In genomic region chr10:86791507-86792184, GRCm38 (mm10) we compare ENCODE assay signal across 29 mouse cellular contexts. TPM values are rescaled to one million over a fixed set of nuclear protein-coding genes. Genes with fewer than 3 reads are reported as not detected.
DNase-seq lines count a peak whose midpoint lies in the region; ATAC-seq and TF ChIP-seq lines count a peak whose summit lies in the region.
"Had no signal": no experiment of that assay in that cellular context is flagged by ENCODE, and none has a peak within 500 bp of the region (broad histone marks: within the 10 kb centered on the region; RNA-seq: fewer than 3 reads in every experiment).

No protein-coding gene starts in this region.

- no peaks in the 10 kb centered on the region for H3K36me3 ChIP-seq in embryonic facial prominence, embryonic 14.5 days (ENCODE audit: control insufficient read depth, insufficient read depth, low read length)
- no peaks in the 10 kb centered on the region for H3K36me3 ChIP-seq in embryonic facial prominence, embryonic 10.5 days (replicated peaks)
- no peaks in the 10 kb centered on the region for H3K36me3 ChIP-seq in heart, postnatal 0 days (replicated peaks; ENCODE audit: control insufficient read depth, insufficient read depth, low read length)
- no peaks in the 10 kb centered on the region for H3K36me3 ChIP-seq in testis, adult 2 months (ENCODE audit: control insufficient read depth, insufficient read depth, low read length)
- H3K36me3 ChIP-seq: embryonic facial prominence, embryonic 12.5 days; forebrain, embryonic 12.5 days; heart, embryonic 10.5 days; hindbrain, embryonic 10.5 days; limb, embryonic 10.5 days; liver, embryonic 15.5 days; midbrain, embryonic 13.5 days had no signal

- no peak for TF ChIP-seq POLR2A in testis, adult 2 months (IDR thresholded peaks at IDR 0.05; ENCODE audit: control insufficient read depth, low read depth, low read length)

- no peak for DNase-seq in embryonic facial prominence, embryonic 14.5 days (ENCODE audit: low spot score)
- no peak for DNase-seq in embryonic facial prominence, embryonic 10.5 days (ENCODE audit: low spot score)
- DNase-seq in heart, postnatal 0 days (ENCODE audit: low spot score), result no peak
- DNase-seq in heart, adult 8-10 months (ENCODE audit: low spot score), result no peak
- no peak for DNase-seq in testis, postnatal 14 days (ENCODE audit: low spot score)
- peak; percentile 24 for DNase-seq in yolk sac, embryonic 10.5 days (ENCODE audit: low spot score)
- DNase-seq in cerebellum, adult 11 months, result no peak
- DNase-seq: adrenal gland, postnatal 10 days; cerebellum, postnatal 10 days; kidney, adult 2 months; kidney, postnatal 10 days; liver; lung, postnatal 14 days; right cerebral cortex, postnatal 14 days; thymus, adult 2 months; thymus, postnatal 4 days had no signal

- ATAC-seq in embryonic facial prominence, embryonic 14.5 days (ENCODE audit: low read depth), result 0 out of 2 replicates have a peak, but pooled peaks have one; percentile 21
- ATAC-seq in heart, postnatal 0 days (ENCODE audit: insufficient read depth, low read depth), result no peak
- ATAC-seq: hindbrain, postnatal 0 days; midbrain, embryonic 13.5 days; Patski had no signal

- H3K4me2 ChIP-seq in embryonic facial prominence, embryonic 14.5 days (ENCODE audit: low read depth, low read length), result no peak overlapping the region
- H3K4me2 ChIP-seq in heart, postnatal 0 days (ENCODE audit: low read depth, low read length), result no peak overlapping the region
- H3K4me2 ChIP-seq: embryonic facial prominence, embryonic 12.5 days; forebrain, embryonic 12.5 days; liver, embryonic 15.5 days; midbrain, embryonic 13.5 days had no signal

- no peak for TF ChIP-seq CTCF in heart, postnatal 0 days (IDR thresholded peaks at IDR 0.05; ENCODE audit: low read depth)
- no peak for TF ChIP-seq CTCF in testis, adult 2 months (IDR thresholded peaks at IDR 0.05; ENCODE audit: control insufficient read depth, insufficient read depth, insufficient replicate concordance, low read depth, low read length)

- TF ChIP-seq EP300 in heart, postnatal 0 days (IDR thresholded peaks at IDR 0.05; ENCODE audit: low read depth), result no peak

- no peaks in the 10 kb centered on the region for H3K27me3 ChIP-seq in embryonic facial prominence, embryonic 14.5 days (replicated peaks; ENCODE audit: control insufficient read depth, insufficient read depth, low read length)
- no peaks in the 10 kb centered on the region for H3K27me3 ChIP-seq in embryonic facial prominence, embryonic 10.5 days (replicated peaks; ENCODE audit: low read depth, poor library complexity, severe bottlenecking)
- H3K27me3 ChIP-seq in heart, postnatal 0 days (ENCODE audit: control insufficient read depth, insufficient read depth, low read length), result no peaks in the 10 kb centered on the region
- no peaks in the 10 kb centered on the region for H3K27me3 ChIP-seq in testis, adult 2 months (ENCODE audit: control insufficient read depth, insufficient read depth, low read length)
- H3K27me3 ChIP-seq: embryonic facial prominence, embryonic 12.5 days; forebrain, embryonic 12.5 days; liver, embryonic 15.5 days; megakaryocyte, embryonic 14.5 days; midbrain, embryonic 13.5 days; Patski had no signal

- H3K27ac ChIP-seq in embryonic facial prominence, embryonic 14.5 days (replicated peaks; ENCODE audit: low read depth, low read length), result no peak overlapping the region
- no peak overlapping the region for H3K27ac ChIP-seq in embryonic facial prominence, embryonic 10.5 days (replicated peaks)
- H3K27ac ChIP-seq in heart, postnatal 0 days (ENCODE audit: low read depth), result peak overlapping the region; percentile 61
- H3K27ac ChIP-seq in testis, adult 2 months (ENCODE audit: control insufficient read depth, insufficient read depth, low read depth, low read length), result no peak overlapping the region
- H3K27ac ChIP-seq: embryonic facial prominence, embryonic 12.5 days; forebrain, embryonic 12.5 days; heart, embryonic 10.5 days; hindbrain, embryonic 10.5 days; hindbrain, postnatal 0 days; limb, embryonic 10.5 days; liver, embryonic 15.5 days; midbrain, embryonic 13.5 days had no signal

- no peak overlapping the region for H3K9ac ChIP-seq in embryonic facial prominence, embryonic 14.5 days (ENCODE audit: low read depth, low read length)
- no peak overlapping the region for H3K9ac ChIP-seq in heart, postnatal 0 days (replicated peaks; ENCODE audit: low read depth, low read length)
- H3K9ac ChIP-seq: embryonic facial prominence, embryonic 12.5 days; forebrain, embryonic 12.5 days; liver, embryonic 15.5 days; midbrain, embryonic 13.5 days had no signal

- WGBS in embryonic facial prominence, embryonic 14.5 days, result 57% methylated on average over 7 of the region's 7 CpGs
- WGBS in embryonic facial prominence, embryonic 10.5 days, result 79% methylated on average over 7 of the region's 7 CpGs
- 54% methylated on average over 7 of the region's 7 CpGs for WGBS in heart, postnatal 0 days

- H3K4me1 ChIP-seq in embryonic facial prominence, embryonic 14.5 days (ENCODE audit: control insufficient read depth, insufficient read depth, low read length), result peaks cover 2% of the 10 kb centered on the region; the same call in 1 of the 2 replicates
- H3K4me1 ChIP-seq in embryonic facial prominence, embryonic 10.5 days, result peaks cover 21% of the 10 kb centered on the region
- H3K4me1 ChIP-seq in heart, postnatal 0 days (ENCODE audit: control insufficient read depth, insufficient read depth), result peaks cover 58% of the 10 kb centered on the region
- H3K4me1 ChIP-seq in testis, adult 2 months (ENCODE audit: control insufficient read depth, insufficient read depth, low read length), result peaks cover 6% of the 10 kb centered on the region
- H3K4me1 ChIP-seq: liver, embryonic 15.5 days; midbrain, embryonic 13.5 days had no signal

- no peaks in the 10 kb centered on the region for H3K9me3 ChIP-seq in embryonic facial prominence, embryonic 14.5 days (ENCODE audit: control insufficient read depth, low read length)
- H3K9me3 ChIP-seq in embryonic facial prominence, embryonic 10.5 days, result no peaks in the 10 kb centered on the region
- H3K9me3 ChIP-seq in heart, postnatal 0 days (replicated peaks; ENCODE audit: control insufficient read depth, low read length), result no peaks in the 10 kb centered on the region
- H3K9me3 ChIP-seq: embryonic facial prominence, embryonic 12.5 days; forebrain, embryonic 12.5 days; heart, embryonic 10.5 days; hindbrain, embryonic 10.5 days; limb, embryonic 10.5 days; liver, embryonic 15.5 days; midbrain, embryonic 13.5 days had no signal

- H3K4me3 ChIP-seq in embryonic facial prominence, embryonic 14.5 days (ENCODE audit: low read depth, low read length), result no peak overlapping the region
- no peak overlapping the region for H3K4me3 ChIP-seq in embryonic facial prominence, embryonic 10.5 days
- H3K4me3 ChIP-seq in heart, postnatal 0 days (ENCODE audit: low read depth, low read length), result no peak overlapping the region
- H3K4me3 ChIP-seq in testis, adult 2 months (ENCODE audit: control insufficient read depth, low read depth, low read length), result peak overlapping the region; percentile 7
- H3K4me3 ChIP-seq: embryonic facial prominence, embryonic 12.5 days; erythroblast, embryonic 14.5 days; forebrain, embryonic 12.5 days; heart, embryonic 10.5 days; hindbrain, embryonic 10.5 days; limb, embryonic 10.5 days; liver, embryonic 15.5 days; megakaryocyte, embryonic 14.5 days; midbrain, embryonic 13.5 days had no signal

RNA-seq across cellular contexts. Expression of gene Nt5dc3, which starts 12.8 kb away (rescaled TPM):
- polyA plus RNA-seq in embryonic facial prominence, embryonic 14.5 days (2014; fragmentation: Nextera tagmentation; extraction: Ambion mirVana), result 2.3 TPM in 2 replicates
- 0.75 and 0.85 TPM in 2 replicates for polyA plus RNA-seq in embryonic facial prominence, embryonic 10.5 days (2016; fragmentation: Nextera tagmentation; extraction: Ambion mirVana)
- 22.4 and 31.8 TPM in 2 replicates for total RNA-seq in heart, postnatal 0 days (2014; rRNA removed; ENCODE audit: low replicate concordance)
- polyA plus RNA-seq in heart, postnatal 0 days (2015; fragmentation: Nextera tagmentation; extraction: Ambion mirVana), result 3.4 and 4.2 TPM in 2 replicates
- 10 to 100 TPM; 35.3 to 44.4 (median 39.4) TPM for total RNA-seq in heart, adult 8-10 months (2022)
- 7.0 and 7.7 TPM in 2 replicates for polyA plus RNA-seq in testis, adult 2 months (2012; rRNA removed)

RNA-seq across cellular contexts. Expression of gene Gm49358, which starts 27.9 kb away (rescaled TPM):
- not detected in 2 replicates for polyA plus RNA-seq in embryonic facial prominence, embryonic 14.5 days (2014; fragmentation: Nextera tagmentation; extraction: Ambion mirVana)
- polyA plus RNA-seq in embryonic facial prominence, embryonic 10.5 days (2016; fragmentation: Nextera tagmentation; extraction: Ambion mirVana), result not detected in 2 replicates
- 11.4 and 36.1 TPM in 2 replicates for total RNA-seq in heart, postnatal 0 days (2014; rRNA removed; ENCODE audit: low replicate concordance)
- polyA plus RNA-seq in heart, postnatal 0 days (2015; fragmentation: Nextera tagmentation; extraction: Ambion mirVana), result not detected in 2 replicates
- 10 to 100 TPM in 3 of 4 experiments, 1 to 10 TPM in 1; 6.3 to 16.6 (median 15.0) TPM for total RNA-seq in heart, adult 8-10 months (2022)
- polyA plus RNA-seq in testis, adult 2 months (2012; rRNA removed), result not detected in 2 replicates
- polyA plus RNA-seq: embryonic facial prominence, embryonic 12.5 days; erythroblast, embryonic 14.5 days; forebrain, embryonic 12.5 days; heart, embryonic 10.5 days; hindbrain, embryonic 10.5 days; hindbrain, postnatal 0 days; kidney, adult 2 months; limb, embryonic 10.5 days; liver, embryonic 15.5 days; midbrain, embryonic 13.5 days; neural tube, embryonic 11.5 days; thymus, adult 2 months had no signal
